Mouse (Mus musculus): ENCODE data around the gene Ptov1. TPM values are rescaled to one million over a fixed set of nuclear protein-coding genes. Genes with fewer than 3 reads are reported as not detected.
A peak's percentile ranks its signal among the peaks of the same experiment; 100 is the strongest.

The Ptov1 gene
- total and polyA plus RNA-seq, 3 experiments, result 227 to 492 (median 227) TPM

GRCm38 (mm10) chr7:44840426-44840825, 29.2 kb downstream of the Ptov1 start:
- DNase-seq, result no peak

GRCm38 (mm10) chr7:44839491-44840191, 29.9 kb downstream of the Ptov1 start:
- DNase-seq, result peak; percentile 61

GRCm38 (mm10) chr7:44839171-44839490, 30.5 kb downstream of the Ptov1 start:
- no peak for DNase-seq

- DNase-seq, result no peak
Measured at GRCm38 (mm10) chr7:44838073-44838472, 31.5 kb downstream of the Ptov1 start.

GRCm38 (mm10) chr7:44836423-44837053, 33.0 kb downstream of the Ptov1 start:
- DNase-seq, result no peak

GRCm38 (mm10) chr7:44836016-44836404, 33.6 kb downstream of the Ptov1 start:
- DNase-seq, result no peak

GRCm38 (mm10) chr7:44835373-44836015, 34.1 kb downstream of the Ptov1 start:
- no peak for DNase-seq

GRCm38 (mm10) chr7:44832763-44833162, 36.8 kb downstream of the Ptov1 start:
- DNase-seq, result no peak

- DNase-seq, result no peak
Measured at GRCm38 (mm10) chr7:44828706-44829105, 40.9 kb downstream of the Ptov1 start.

GRCm38 (mm10) chr7:44826771-44827170, 42.8 kb downstream of the Ptov1 start:
- peak; percentile 52 for DNase-seq

- DNase-seq, result peak; percentile 81
Measured at GRCm38 (mm10) chr7:44824872-44825271, 44.7 kb downstream of the Ptov1 start.

GRCm38 (mm10) chr7:44823409-44823808, 46.2 kb downstream of the Ptov1 start:
- DNase-seq, result peak; percentile 1

GRCm38 (mm10) chr7:44821666-44822448, 47.7 kb downstream of the Ptov1 start:
- peak; percentile 1 for DNase-seq

GRCm38 (mm10) chr7:44820525-44820924, 49.1 kb downstream of the Ptov1 start:
- no peak for DNase-seq

GRCm38 (mm10) chr7:44819863-44820262, 49.7 kb downstream of the Ptov1 start:
- DNase-seq, result peak; percentile 70

- DNase-seq, result no peak
Measured at GRCm38 (mm10) chr7:44819391-44819790, 50.2 kb downstream of the Ptov1 start.

GRCm38 (mm10) chr7:44818751-44819235, 50.8 kb downstream of the Ptov1 start:
- peak; percentile 82 for DNase-seq

- no peak for DNase-seq
Measured at GRCm38 (mm10) chr7:44818164-44818563, 51.4 kb downstream of the Ptov1 start.

GRCm38 (mm10) chr7:44817441-44817840, 52.1 kb downstream of the Ptov1 start:
- DNase-seq, result no peak

GRCm38 (mm10) chr7:44816470-44817021, 53.0 kb downstream of the Ptov1 start, which contains the start of gene Atf5:
Gene Atf5, minus strand, starts transcription at chr7:44816658.
- peak; percentile 84 for DNase-seq

GRCm38 (mm10) chr7:44815721-44816469, 53.7 kb downstream of the Ptov1 start, which contains the start of the genes Nup62 and Il4i1:
Gene Nup62, plus strand, starts transcription at chr7:44816088.
Gene Il4i1, plus strand, starts transcription at chr7:44816387.
- DNase-seq, result peak; percentile 99

Measured in adrenal gland, adult 2 months (tissue).